Mouse (Mus musculus): ENCODE data around the gene Ptrh2.

The Ptrh2 gene

GRCm38 (mm10) chr11:86671041-86671675 lies 12.6 kb upstream of the Ptrh2 start:
- no peak for DNase-seq

- DNase-seq = no peak
Observed at GRCm38 (mm10) chr11:86672772-86673171, 11.0 kb upstream of the Ptrh2 start.

- no peak for DNase-seq
Observed at GRCm38 (mm10) chr11:86675520-86675919, 8.3 kb upstream of the Ptrh2 start.

- no peak for DNase-seq
Observed at GRCm38 (mm10) chr11:86678957-86679356, 4.8 kb upstream of the Ptrh2 start.

- no peak for DNase-seq
Observed at GRCm38 (mm10) chr11:86680729-86681128, 3.1 kb upstream of the Ptrh2 start.

GRCm38 (mm10) chr11:86681423-86681822 lies 2.4 kb upstream of the Ptrh2 start:
- no peak for DNase-seq

GRCm38 (mm10) chr11:86682861-86683260 lies 924 bp upstream of the Ptrh2 start:
- DNase-seq = no peak

- DNase-seq = no peak
Observed at GRCm38 (mm10) chr11:86684126-86685012, 584 bp downstream of the Ptrh2 start.

- DNase-seq = no peak
Observed at GRCm38 (mm10) chr11:86685366-86685765, 1.6 kb downstream of the Ptrh2 start.

GRCm38 (mm10) chr11:86690383-86690782 lies 6.6 kb downstream of the Ptrh2 start:
- DNase-seq = no peak

- DNase-seq = no peak
Observed at GRCm38 (mm10) chr11:86691482-86691881, 7.7 kb downstream of the Ptrh2 start.

GRCm38 (mm10) chr11:86691956-86692355 lies 8.2 kb downstream of the Ptrh2 start:
- DNase-seq = no peak

GRCm38 (mm10) chr11:86692546-86692945 lies 8.8 kb downstream of the Ptrh2 start:
- DNase-seq = no peak

- DNase-seq = no peak
Observed at GRCm38 (mm10) chr11:86695461-86695860, 11.7 kb downstream of the Ptrh2 start.

GRCm38 (mm10) chr11:86701151-86701550 lies 17.4 kb downstream of the Ptrh2 start:
- DNase-seq = no peak

GRCm38 (mm10) chr11:86714606-86715005 lies 30.8 kb downstream of the Ptrh2 start:
- DNase-seq = no peak

GRCm38 (mm10) chr11:86717306-86718065 lies 33.7 kb downstream of the Ptrh2 start:
- DNase-seq = no peak

GRCm38 (mm10) chr11:86718369-86718768 lies 34.6 kb downstream of the Ptrh2 start:
- no peak for DNase-seq

GRCm38 (mm10) chr11:86719390-86719789 lies 35.6 kb downstream of the Ptrh2 start:
- DNase-seq = no peak

GRCm38 (mm10) chr11:86724004-86724403 lies 40.2 kb downstream of the Ptrh2 start:
- no peak for DNase-seq

- DNase-seq = no peak
Observed at GRCm38 (mm10) chr11:86724982-86725381, 41.2 kb downstream of the Ptrh2 start.

GRCm38 (mm10) chr11:86725607-86726006 lies 41.8 kb downstream of the Ptrh2 start:
- no peak for DNase-seq

GRCm38 (mm10) chr11:86731443-86731842 lies 47.7 kb downstream of the Ptrh2 start:
- DNase-seq = peak; percentile 77
